Mouse (Mus musculus) kidney, adult 8-10 months (tissue): ENCODE results near the gene H13.

Experiments used
- DNase-seq, 2 experiments: peaks; one replicate each; pipeline ENCODE4 v3.0.0; 2022

Gene H13

DNA sequence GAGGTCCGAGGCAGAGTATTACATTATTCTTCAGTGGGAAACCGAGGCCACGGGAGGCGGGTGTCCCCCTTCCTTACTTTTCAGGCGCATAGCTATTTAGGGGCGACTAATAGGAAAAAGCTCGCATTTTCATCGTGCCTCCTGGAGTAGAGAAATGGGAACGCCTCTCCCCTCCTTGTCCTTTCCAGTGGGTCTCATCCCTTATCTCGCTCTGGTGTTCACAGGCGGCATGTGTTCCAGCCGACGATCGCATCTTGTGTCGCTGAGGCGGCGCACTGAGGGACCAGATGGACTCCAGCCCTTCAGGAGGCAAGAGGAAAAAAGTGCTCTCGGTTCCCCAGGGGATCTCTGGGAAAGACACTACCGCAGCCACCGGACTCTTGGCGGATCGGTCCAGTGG is 67.5 kb downstream of the H13 start:
- DNase-seq, result peak in 1 of 2 experiments; percentile 30

DNA sequence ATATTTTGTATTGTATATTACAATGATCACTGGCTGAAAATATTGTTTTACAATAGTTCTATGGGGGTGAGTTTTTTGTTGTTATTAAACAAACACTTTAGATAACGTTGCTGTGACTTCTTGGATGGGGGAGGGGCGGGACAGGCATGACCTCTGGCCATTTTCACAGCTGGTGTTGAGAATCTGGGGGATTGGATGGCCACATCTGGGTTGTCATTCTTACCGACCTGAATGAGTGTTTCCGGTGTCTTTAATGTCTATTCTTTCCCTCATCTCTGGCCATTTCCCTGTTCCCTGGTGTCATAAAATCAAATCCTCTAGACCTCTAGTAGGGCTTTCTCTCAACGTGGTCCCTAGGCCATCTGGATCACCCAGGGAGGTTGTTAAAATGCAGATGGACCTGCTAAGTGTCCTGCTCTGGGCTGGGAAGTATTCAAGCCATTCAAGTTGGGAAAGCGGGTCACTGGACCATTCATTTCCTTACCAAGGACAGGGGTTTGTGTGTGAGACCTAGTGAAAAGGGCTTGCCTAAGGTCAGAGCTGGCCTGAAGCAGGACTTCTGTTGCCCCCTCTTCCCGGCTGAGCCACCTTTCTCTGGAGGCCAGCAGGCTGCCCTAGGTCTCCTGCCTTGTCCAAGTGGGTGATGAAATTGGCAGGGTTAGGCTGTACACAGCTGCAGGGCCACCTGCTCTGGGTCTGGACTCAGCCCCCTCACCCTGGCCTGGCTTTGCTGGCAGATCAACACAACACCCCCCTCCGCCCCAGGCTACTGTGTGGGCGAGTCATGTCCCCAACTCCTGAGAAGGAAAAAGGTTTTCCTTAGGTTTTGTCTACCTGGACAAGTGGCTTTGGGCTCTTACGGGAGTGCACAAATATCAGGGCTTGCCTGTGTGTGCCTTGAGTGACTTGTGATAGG is 68.3 kb downstream of the H13 start:
- peak in 1 of 2 experiments; percentile 33 for DNase-seq

DNA sequence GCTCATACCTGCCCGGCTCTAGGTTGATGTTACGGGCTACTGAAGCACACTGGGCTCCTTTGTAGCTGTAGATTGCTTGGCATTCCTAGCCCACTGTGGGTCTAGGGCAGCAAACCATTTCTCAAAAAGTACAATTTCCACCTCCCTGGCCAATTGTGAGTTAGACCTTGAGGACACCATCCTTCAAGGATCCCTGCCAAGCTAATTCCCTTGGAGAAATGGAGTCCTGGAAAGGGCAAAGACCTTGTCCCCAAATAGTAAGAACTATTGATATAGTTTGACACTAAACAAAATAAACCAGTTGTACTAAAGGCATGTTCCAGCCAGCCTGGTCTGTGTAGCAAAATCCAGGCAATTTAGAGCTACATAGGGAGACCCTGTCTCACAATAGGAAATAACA is 69.1 kb downstream of the H13 start:
- peak in 1 of 2 experiments; percentile 15 for DNase-seq

DNA sequence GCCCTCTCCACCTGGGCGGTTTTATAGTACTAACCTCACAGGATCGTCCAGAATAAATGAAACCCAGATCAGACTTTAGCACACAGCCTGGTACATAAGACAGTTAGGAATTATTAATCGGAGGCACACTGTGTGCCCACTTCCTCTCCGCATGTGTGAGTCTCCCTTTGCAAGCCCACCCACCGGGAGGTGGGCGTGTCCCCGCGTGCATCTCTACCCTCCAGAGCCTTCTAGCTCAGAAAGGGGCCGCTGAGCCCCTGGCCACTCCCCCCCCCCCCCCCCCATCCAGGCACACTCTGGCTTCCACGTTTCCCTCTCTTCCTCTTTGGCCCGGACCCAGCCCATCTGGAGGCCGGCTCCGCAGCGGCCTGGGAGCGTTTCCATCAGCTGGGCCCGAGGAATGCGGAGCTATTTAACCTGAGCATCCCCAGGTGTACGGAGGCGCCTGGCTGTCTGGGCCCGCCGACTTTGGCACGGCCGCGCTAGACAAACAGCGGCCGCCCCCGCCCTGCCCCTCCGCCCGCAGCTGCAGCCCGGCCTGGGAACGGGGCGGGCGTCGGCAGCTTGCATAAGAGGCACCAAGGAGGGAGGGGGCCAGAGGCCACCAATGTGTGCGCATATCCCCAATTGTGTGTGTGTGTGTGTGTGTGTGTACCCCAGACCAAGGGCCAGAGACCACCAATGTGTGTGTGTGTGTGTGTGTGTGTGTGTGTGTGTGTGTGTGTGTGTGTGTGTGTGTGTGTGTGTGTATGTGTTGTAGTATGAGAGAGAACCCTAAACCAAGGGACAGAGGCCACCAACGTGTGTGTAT is 70.0 kb downstream of the H13 start:
- DNase-seq, result peak; percentile 89 to 94

DNA sequence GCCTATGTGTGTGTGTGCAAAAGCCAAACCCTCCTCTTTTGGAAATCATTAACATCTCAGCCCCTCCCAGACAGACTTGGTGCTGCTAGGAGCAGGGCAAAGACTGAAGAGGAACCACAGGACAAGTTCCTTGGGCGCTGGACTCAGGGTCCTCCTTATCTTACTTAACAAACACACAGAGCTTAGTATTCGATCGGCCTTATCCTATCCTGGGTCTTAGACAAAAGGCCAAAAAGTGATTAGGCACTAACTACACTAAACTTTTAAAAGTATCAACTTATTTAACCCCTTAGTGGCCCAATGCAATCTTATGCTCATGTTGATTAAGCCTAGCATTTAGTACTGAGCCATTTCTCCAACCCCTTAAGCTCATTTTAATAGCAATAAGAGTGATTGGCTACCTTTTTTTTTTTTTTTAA is 70.6 kb downstream of the H13 start:
- peak; percentile 76 to 91 for DNase-seq

DNA sequence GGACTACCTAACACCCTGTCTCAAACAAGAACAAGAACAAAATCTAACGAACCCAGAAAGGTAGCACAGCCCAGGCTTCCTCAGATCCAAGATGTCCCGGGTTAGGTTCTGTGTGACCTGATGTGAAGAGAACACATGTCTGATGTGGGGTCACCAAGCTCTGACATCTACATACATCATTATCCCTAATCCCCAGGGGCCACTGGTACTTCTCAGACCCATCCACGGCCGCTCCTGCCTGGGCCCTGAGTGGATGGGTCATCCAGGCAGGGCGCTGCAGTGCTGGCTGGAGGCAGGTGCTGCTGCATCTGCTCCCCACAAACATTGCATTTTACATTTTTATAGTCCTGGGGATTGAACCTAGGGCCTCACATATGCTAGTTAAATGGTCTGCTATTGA is 71.2 kb downstream of the H13 start:
- DNase-seq, result no peak

DNA sequence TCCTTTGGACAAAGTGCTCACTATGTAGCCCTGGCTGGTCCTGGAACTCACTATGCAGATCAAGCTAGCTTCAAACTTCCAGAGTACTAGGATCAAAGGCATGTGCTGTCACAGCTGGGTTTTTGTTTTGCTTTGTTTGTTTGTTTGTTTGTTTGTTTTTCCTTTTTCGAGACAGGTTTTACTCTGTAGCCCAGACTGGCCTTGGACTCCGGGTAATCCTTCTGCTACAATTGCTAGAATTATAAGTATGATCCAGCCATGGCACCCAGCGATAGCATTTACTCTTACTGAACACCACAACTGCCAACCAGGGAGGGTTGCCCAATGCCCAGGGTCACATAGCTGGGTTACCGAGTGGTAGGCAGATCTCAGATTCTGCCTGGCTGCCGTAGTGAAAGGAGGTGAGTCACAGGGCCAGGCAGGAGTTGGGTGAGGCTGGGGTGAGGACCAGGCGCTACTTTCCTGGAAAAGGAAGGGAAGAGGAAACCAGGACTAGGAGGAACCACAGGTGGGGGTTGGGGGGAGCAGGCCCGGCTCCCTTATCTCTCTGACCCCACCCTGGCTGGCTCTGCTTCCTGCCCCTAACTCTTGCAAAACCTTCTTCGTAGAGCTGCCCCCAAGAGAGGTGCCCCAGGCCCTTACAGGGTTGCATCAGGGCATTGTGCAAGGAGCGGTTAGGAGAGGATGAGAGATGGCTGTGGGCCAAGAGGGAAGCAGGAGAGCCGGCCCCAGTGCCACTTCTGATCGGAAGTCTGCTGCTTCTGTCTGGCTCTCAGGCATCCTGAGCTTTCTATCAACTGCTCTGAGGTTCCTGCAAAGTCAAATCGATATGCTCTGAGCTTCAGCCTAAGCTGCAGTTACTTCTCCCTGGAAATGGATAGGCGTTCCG is 72.1 kb downstream of the H13 start:
- peak; percentile 63 to 82 for DNase-seq

DNA sequence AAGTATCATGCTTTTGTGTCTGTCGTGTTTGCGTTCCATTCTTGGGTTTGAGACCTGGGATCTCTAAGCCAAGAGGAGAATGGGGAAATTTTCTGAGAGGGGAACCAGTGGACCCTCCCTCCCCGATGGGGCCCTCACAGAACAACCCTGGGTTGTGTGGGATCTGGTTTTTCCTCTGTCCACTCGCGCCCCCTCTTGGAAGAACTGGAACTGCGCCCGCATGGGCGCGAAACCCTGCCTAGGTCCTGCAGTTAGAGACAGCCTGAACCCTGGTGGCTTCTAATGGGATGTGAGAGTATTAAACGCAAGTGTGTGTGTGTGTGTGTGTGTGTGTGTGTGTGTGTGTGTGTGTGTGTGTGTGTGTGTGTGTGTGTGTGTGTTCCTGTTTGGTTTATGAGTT is 73.2 kb downstream of the H13 start:
- DNase-seq, result peak; percentile 58 to 82

DNA sequence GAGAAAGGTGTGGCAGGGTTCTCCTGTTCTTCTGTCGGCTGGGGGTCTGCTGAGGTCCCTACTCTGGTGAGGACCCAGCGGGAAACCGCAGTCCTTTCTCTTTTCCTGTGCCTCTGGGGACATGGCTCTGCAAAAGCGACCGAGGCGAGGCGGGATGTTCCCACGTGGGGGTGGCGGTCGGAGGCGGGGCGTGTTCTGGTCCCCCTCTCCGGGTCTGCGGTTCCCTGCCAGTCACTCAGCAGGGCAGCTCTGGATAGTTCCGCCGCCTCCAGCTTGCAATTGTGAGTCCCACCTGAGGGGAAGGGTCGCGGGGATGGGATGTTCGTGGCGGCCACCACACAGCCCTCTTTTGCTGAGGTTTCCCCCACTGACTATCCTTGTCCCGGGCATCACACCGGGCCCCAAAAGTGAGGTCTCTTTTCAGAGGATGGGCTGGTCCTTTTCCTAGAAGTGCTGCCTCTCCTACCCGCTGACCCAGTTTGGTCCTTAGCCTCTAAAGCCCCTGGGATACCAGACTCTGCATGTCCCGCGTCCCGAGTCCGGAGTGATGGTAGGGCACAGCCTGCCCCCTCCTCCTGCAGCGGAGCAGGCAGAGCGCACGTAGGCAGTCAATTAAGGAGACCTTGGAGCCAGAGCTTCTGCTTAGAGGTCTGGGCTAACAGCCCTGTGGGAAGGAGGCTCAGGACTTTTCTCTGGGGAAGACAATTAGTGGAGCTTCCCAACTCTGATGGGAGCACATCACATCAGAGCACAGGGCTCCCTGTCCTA is 84.9 kb downstream of the H13 start, which contains the start of gene Cox4i2:
TSS of gene Cox4i2 (plus strand) at position 230 of the 768 bp plus-strand sequence.
- no peak for DNase-seq

DNA sequence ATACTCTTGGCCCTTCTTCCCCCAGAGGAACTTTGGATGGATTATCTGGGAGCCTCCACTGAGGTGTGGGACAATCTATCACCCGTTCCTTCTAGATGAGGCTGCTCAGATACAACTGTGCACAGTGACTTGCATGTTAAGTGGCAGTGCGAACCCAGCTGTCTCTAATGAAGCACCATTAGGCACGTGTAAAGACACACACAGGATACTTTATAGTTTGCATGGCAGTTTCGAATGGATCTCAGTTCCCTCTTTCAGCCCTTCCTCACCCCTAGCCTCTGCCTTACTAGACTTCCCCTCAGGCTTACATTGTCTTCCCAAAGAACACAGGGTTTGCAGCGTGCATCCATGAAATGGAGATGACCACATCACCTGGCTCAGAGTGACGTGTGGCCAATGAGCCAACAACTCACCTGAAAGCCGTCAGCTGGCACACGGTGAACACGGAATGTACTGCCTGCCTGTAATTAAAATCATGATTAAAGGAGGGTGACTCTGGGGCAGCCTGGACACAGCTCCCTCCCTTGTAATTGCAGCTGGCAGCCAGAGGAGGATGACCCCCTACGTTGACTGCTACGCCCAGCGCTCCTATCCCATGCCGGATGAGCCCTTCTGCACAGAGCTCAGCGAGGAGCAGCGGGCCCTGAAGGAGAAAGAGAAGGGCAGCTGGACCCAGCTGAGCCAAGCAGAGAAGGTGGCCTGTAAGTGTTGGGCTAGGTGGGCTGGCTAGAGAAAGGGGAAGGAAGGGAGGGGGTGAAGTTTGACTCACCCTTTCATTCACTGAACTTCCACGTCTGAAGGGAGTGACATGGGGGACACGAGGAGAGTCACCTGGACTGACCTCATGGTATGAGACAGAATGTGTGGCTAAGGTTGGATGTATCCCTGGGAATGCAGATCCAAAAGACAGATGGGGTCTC is 87.5 kb downstream of the H13 start:
- no peak for DNase-seq

DNA sequence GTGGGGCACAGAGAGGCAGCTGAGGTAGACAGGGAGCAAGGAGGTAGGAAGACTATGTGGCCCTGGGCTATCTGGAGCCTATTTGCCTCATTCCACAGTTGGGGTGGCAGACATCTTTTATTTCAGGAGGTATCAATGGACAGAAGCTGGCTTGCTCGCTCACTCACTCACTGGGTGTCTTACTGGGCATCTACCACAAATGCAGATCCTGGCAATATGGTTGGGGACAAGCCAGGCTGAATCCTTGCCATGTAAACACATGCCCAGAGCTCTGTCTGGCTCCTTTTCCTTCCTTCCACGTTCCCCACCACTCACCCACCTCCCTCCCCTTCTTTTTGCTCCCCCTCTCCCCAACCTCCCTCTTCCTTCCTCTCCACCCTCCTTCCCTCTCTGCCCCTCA is 88.2 kb downstream of the H13 start:
- DNase-seq, result no peak
